Mouse (Mus musculus): ENCODE measurements around the gene Mief1.
A peak's percentile ranks its signal among the peaks of the same experiment; 100 is the strongest.

The Mief1 gene

DNA sequence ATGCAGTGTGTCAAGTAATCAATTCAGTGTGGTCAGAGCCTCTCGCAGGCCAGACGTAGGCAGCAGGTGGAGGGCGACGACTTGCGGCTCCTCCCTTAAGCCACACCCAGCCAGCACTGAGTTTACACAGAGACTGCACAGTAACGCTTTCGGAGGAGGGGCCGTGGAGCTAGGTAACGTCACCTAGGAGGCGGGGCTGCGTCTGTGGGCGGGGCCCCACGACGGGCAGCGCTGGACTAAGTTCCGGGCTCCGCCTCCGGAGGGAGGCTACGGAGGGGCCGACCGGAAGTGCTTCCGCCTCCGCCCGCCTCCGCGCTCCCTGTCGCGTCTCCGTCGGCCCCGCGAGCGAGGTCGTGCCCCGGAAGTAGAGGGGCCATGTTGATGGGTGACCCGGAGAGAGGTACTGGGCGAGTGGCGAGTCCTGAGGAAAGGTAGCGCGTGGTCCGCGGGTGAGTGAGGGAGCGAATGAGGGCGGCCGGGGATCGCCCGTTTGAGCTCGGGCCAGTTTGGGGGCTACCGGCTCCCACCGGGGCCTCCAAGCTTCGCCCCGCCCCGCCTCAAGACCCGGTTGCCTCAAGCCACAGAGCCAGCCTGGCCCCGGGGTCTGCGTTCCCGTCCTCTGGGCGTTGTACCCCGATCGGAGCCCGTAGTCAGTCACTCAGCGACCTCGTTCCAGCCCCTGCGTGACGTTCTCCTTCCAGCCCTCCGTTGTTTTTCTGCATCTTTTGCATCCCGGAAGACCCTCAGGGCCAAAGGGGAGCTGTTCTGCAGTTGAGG is at the start of gene Mief1:
Mief1 (plus strand) TSS at position 286 of the 777 bp plus-strand sequence.
- DNase-seq (ENCODE audit: low spot score) = peak; percentile 99

DNA sequence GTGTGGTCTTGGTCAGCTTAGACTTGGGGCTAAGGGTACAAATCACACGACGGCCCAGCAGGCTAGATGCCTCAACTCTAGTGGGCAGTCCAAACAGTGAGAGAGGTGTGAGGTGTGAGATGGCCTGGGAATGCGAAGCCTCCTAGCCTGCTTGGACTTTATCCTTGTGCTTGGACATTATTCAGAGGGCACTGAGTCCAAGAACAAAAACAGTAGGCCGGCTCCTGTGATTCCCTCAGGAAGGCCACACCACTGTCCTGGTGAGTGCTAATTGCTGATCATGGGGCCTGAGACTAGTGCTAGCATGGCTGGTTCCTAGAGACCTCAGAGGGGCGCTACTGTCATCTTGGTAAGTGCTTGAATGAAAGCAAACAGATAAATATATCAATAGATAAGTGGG is 44.9 kb upstream of the Mief1 start:
- DNase-seq (ENCODE audit: low spot score) = no peak

DNA sequence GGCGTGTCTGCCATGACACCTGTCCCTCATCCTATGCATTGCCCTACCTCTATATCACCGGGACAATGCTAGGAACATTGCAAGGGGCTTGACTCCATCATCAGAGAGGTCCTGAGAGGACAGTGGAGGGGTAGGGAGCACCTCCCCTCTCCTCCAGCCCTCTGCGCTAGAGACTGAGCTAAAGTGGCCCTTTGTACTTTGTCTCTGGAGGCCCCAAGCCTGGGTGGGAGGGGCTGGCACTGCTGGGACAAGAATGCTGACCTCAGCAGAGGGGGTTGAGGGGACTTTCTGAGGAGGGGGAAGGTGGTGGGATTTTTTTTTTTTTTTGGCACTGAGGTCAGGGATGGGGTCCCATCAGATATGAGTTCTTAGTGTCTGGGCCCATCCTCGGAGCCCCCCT is 43.7 kb upstream of the Mief1 start:
- no peak for DNase-seq (ENCODE audit: low spot score)

DNA sequence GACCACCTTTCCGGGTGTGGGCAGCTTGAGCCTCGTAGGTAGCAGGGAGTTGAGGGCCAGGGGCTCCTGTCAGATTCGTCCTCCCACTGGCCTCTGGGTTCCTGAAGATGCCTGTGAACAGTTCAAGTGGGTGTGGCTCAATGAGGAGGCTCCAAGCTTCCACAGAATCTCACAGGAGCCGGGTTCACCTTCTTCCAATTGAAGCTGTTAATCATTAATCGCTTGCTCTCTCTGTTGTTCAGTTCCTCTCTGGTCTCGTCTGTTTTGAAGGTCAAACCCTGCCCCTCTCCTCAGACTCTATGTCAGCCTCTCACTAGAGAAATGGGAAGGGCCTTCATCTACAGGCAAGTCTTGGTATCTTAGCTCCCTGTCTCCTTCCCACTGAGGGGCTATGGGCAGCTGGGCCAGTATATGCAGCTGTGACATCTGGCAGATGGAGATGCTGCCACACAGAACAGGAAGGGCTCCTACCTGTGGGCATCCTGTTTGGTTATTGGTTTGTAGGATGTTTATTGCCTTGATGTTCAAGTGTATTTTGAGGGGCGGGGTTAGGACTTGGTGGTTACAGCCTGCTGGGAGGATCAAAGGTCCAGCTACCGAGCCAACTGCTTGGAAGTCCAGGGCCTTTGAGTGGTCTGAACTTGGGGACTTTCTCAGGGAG is 42.1 kb upstream of the Mief1 start:
- DNase-seq (ENCODE audit: low spot score) = peak; percentile 58

DNA sequence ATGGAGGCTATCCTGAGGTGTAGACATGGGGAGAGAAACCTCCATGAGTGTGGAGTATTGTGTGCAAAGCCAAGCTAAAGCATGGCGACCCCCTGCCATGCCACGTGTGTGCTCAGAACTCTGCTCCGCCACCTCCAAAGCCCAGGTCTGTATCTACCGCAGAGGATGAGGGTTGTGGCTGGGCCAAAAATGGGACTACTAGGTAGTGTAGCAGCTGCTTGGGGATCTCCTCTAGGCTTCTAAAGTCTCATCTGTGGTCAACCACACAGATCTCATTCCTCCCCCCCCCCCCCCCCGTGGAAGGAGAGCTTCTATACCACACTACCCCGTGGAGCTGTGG is 41.6 kb upstream of the Mief1 start:
- DNase-seq (ENCODE audit: low spot score) = peak; percentile 84

DNA sequence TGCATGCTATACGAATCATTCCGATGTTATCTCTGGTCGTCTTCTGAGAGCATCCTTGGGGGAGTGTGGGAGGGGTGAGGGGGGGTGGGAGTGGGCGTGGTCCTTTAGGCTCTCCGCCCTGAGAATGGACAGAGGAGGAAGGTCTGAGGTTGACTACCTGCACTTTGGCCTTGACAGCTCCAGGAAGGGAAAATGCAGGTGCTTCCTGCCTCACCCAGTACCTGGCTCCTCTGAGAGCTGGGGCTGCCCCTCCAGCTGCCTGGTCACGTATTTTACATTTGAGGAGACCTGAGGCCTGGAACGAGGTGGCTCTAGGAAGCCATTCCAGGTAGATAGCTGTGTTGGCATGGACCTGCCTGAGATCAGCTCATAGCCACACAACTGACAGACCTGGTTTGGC is 41.0 kb upstream of the Mief1 start:
- no peak for DNase-seq (ENCODE audit: low spot score)

DNA sequence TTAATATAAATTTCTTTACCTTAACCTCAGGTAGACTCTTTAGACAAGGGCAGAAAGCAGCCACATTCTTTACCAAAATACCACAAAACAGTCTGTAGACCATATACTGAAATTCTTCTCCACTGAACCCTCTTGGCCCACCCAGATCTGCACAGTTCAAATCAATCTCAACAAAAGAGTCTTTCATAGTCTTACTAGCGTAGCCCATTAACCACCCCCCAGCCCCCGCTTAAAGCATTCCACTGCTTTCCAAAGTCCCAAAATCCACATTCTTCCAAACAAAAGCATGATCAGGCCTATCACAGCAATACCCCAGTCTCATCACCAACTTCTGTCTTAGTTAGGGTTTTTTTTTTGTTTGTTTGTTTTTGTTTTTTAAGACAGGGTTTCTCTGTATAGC is 34.3 kb upstream of the Mief1 start:
- no peak for DNase-seq (ENCODE audit: low spot score)

DNA sequence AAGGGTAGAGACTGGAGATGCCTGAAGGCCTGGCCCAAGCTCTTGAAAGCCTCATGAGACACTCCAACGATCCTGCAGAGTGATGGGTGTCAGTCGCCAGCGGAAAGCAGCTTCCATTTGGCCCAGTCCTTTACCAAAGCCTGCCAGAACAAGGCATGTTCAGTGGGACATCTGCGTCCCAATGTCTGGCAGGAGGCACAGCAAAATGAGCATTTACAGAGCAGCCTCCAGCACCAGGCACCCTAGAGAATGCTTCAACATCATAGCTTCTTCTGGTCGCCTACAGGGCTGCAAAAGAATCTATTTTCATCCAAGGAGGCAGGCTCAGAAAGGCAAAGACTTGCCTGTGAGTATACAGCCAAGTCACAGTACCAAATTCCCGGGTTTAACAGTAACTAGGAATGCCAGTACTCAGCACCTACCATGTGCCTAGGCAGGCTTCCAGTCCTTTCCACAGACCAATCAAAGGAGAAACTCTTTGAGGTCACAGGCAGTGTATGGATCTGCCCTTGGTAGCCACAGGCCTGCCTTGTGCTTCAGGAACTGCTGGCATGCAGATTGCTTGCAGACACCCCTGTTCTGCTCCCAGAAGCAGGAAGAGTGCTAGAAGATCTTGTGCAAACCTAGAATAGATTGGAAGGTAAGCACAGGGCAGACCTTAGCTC is 31.6 kb upstream of the Mief1 start:
- no peak for DNase-seq (ENCODE audit: low spot score)

DNA sequence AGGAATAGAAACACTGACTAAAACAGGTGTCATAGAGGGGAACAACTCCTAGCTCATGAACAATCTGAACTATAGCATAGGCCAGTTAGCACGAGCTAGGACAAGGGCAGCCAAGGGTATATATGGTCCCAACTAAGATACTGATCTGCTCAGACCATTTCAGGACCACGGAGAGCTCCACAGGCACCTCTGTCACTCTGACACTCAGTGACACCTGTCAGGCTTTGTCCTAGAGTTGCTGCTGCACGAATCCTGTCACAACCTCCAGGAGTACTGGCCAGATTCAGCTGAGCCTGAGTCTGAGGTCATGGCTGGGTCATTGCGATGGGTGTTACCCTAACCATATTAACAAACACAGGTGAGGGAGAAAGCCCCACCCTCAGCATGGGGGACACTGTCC is 30.4 kb upstream of the Mief1 start:
- no peak for DNase-seq (ENCODE audit: low spot score)

DNA sequence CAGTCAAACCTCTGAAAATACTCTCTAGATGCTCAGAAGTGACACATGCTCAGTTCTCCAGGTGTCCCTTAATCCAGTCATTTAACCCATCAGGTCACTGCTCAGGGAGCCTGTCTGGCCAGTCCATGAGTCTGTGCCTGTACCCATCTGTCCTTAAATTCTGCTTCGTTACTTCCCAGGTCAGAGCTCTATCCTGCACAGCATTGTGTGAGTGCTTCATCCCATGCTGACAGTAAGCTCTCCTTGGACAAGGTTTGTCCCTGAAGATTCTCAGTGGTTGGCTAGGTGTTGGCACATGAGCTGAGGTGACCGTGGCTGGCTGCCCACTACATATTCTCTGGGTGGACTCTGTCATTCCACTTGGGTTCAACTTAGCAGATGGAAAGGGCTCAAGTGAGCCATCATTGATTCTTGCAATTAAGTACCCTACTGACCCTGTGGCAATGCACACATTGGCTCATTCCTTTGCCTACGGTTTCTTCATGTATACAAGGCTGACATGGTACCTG is 27.7 kb upstream of the Mief1 start:
- DNase-seq (ENCODE audit: low spot score) = no peak

DNA sequence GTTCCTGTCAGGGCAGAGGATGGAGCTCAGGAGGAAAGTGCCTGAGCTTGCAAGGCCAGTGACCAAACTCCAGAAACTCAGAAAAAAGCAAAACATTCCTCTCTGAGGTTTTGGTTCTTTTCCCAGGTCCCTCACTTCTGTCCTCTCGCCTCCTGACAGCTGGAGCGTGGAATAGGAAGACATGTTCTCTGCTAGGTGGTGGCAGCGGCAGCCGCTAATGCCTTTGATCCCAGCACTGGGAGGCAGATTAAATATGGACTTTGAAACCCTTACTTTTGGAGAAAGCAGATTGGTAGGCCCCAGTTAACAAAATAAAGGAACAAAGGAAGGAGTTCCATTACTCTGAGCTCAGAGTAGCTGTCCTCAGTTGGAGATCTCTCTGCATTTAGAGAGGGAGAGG is 25.4 kb upstream of the Mief1 start:
- no peak for DNase-seq (ENCODE audit: low spot score)

DNA sequence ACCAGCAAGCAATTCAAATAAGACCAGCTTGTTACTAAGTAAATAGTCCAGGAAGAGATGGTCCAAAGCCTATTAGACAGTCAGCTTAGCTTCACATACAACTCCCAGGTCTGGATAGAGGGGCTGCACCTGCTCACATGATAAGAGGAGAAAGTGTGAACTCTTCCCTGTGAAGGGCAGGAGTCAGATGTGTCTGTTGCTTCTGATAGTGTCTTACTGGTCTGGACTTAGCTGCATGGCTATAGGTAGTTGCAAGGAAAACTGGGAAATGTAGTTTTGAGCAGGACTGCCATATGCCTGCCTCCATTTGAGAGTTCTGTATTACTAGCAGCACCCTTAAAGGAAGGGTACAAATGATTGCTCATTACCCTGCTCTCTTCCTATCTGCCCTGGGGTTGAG is 20.1 kb upstream of the Mief1 start:
- no peak for DNase-seq (ENCODE audit: low spot score)

DNA sequence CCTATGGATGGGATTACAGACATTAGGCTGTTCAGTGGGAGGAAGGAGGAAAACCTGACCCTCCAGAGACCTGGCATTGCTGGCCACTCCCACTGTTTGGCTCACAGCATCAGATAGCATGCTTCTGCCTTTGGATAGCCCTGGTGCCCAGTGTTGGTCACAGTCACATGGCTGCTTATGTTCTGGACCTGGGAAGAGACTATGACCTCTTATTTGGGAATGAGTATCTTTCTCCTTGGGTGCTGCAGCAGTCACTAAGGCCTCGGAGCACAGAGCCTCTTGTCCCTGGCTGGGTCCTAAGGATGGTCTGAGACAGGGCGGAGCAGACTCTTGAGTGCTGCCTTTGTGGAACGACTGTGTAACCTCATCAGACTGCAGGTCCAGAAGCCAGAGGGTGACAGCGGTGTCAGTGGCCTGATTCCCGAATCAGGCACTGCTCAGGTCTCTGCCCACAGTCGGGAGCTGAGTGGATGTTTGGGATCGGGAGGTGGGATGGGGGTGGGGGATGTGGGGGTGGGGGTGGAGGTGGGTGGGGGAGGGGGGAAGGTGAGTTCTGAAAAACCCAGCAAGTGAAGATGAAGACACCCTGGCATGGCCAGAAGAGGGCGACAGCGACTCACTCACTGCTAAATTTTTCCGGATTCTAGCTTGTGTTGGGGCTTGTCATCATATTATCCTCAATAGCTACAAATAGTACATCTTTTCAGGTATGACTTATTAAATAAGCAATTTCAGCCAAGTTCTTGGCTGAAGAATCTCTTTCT is 17.9 kb upstream of the Mief1 start:
- DNase-seq (ENCODE audit: low spot score) = peak; percentile 47

DNA sequence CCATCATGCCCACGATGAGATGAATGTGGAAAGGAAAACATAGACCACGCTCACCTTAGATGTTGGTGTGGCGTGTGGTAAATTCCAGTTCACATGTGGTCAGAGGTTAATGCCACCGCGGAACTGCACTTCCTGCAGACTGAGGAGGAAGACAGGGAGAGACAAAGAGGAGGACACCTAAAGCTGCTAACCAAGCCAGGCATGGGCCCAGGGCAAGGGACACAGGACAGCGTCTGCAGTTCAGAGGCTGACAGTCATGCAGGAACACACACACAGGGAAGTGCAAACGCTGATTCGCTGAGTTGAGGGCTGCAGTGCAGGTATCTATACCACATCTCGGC is 17.4 kb upstream of the Mief1 start:
- DNase-seq (ENCODE audit: low spot score) = peak; percentile 9

DNA sequence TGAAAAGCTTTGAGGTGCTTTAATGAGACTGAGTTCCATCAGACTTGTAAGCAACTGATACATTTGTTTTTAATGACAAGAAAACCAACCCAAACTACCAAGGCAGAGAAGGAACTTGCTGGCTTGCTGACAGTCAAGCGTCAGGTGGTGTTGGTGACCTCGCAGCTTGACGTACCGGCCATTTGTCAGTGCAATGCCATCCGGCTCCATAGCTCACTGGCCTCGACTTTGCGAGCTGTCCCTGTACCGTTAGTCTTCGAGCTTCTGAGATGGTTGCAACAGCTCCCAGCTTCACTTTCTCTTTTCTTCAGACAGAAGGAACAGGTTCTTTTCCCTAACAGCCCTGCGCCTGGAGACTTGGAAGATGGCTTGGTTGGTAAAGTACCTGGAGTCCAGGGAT is 16.3 kb upstream of the Mief1 start:
- DNase-seq (ENCODE audit: low spot score) = no peak

DNA sequence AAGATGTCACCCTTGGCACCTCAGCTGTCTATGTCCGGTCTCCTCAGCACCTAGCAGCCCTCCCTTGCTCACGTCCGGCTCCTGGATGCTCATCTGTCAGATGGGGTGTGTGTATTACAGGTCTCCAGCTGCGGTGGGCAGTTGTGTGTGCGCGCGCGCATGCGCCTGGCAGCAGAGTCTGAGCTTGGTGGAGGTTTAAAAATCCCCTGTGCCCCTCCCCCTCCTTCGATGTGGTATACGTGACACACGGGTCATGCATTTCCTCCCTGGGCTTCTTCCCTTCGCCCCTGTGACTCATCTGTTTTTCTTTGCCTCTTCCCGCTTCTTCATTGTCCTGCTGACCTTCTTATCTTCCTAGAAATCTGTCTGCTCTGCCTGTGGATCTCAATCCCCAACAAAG is 14.6 kb upstream of the Mief1 start:
- DNase-seq (ENCODE audit: low spot score) = peak; percentile 69

DNA sequence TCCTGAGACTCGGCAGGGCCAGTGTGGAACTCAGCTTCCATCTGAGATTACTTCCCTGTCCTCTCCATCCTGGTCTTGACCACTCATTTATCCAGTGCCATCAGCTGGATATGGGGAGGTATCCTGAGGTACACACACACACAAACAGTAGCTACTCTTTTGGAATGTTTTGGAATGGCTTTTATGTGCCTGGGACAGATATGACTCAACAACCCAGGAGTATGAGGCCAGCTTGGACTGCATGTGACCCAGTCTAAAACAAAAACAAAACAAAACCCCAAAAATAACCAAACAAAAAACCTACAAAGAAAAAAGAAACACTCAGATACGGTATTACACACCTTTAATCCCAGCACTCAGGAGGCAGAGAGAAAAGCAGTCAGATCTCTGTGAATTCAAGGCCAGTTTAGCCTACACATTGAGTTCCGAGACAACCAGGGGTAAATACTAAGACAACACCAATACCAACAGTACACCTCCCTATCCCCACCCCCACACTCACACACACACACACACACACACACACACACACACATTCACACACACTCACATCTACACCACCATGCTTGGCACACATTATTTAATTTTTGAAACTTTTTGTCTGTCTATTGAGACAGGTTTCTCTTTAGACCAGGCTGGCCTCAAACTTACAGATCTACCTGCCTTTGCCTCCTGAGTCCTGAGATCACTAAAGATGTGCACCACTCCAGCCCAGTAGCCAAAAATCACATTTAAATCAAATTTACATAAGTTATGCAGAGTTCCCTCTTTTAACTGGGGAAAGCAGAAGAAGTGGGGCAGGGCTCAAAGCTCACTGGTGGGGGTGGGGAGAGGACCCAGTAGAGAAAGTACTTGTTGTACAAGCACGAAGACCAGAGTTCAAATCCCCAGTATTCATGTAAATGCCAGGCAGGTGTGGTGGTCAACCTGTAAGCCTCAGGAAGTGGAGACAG is 13.8 kb upstream of the Mief1 start:
- DNase-seq (ENCODE audit: low spot score) = no peak

DNA sequence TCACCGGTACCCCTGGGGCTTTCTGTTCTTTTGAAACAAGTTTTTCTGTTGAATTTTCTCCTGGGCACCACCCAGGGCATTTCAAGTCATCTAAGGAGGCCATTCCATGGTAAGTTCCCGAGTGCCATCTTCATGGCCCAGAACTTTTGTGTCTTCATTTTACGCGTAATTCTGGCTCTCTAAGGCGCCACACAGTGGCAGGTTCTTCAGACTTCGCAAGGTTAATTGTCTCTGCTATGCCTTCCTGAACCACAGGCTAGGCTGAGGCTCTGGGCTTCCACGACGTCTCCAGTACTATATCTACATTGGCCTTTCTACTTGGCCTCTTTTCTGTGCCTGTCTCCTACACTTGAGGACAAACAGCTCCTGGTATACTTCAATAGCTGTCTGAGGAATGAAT is 12.8 kb upstream of the Mief1 start:
- no peak for DNase-seq (ENCODE audit: low spot score)

DNA sequence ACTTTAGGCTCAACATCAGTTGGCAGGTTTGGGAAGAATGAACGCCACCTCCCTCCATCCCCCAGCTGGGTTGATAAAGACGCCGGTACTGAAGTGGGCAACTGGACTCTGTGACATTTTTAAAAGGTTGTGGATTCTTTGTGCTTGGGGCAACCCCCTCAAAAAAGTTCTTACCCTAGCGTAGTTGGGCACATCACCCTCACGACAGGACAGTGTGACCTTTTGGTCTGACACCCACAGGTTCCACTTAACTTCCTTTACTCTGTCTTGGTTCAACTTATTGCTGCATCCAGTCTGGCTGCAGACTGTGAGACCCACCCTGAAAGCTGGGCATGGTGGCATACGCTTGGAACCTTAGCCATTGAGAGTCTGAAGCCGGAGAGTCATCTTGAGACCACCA is 10.1 kb upstream of the Mief1 start:
- DNase-seq (ENCODE audit: low spot score) = no peak

DNA sequence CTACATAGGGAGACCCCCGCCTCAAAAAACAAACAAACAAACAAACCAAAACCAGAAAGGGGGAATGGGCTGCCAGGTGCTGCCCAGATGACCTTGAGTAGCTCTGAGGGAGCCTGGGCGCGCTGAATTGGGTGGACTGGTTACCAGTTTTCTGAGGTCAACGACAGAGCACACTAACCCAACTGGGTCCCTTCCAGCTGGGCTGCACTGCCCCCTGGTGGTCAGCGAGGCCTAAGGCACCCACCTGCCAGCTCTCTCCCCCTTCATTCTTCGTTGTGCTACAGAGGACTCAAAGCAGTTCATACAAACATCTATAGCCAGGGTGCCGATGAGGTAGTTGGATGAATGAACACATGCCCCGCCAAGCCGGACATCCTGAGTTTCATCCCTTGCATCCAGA is 8.6 kb upstream of the Mief1 start:
- peak; percentile 80 for DNase-seq (ENCODE audit: low spot score)

DNA sequence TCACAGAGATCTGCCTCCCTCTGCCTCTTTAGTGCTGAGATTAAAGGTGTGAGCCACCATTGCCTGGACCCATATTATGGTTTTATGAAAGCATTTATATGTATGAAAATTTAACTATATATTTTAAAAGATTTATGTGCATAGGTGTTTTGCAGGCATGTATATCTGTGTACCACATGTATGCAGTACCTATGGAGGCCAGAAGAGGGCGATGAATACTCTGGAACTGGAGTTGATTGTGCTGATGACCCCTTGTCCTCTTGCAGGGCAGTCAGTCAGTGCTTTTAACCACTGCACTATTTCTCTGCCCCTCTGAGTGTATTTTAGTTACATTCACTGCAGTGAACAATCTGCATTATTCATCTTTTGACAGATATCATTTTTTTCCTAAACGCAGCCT is 8.0 kb upstream of the Mief1 start:
- peak; percentile 46 for DNase-seq (ENCODE audit: low spot score)

Measured in T-cell, adult 2 months (primary cell).